Mouse (Mus musculus) intestine, embryonic 14.5 days (tissue): ENCODE measurements at regions not wholly inside any gene's neighbourhood (a gene's known extent, or its start where the extent isn't known, plus 50 kb on each side); places are given as distances from the start of the nearest gene placed in this dataset.
A peak's percentile ranks its signal among the peaks of the same experiment; 100 is the strongest.

Experiments used
- ATAC-seq: fragments of 200-750 bp; cut with Nextera tagmentation; replicated peaks from 2 replicates; pipeline ENCODE4 v1.8.0; 2017; ENCODE audit warnings: low read depth, moderate number of reproducible peaks, moderate TSS enrichment, moderate library complexity; ENCODE audit not compliant: low FRiP score, low TSS enrichment
- DNase-seq: peaks from one replicate; pipeline ENCODE4 v3.0.0-alpha.2; 2018; ENCODE audit warnings: low spot score
- H3K27ac ChIP-seq: fragments of 300-500 bp; sonication (generic); 2 replicates; pipeline ENCODE4 v1.5.1; 2014; ENCODE audit warnings: low read depth, mild to moderate bottlenecking, control low read depth
- H3K27me3 ChIP-seq: fragments of 300-500 bp; sonication (generic); replicated peaks from 2 replicates; pipeline ENCODE4 v1.6.1; 2014; ENCODE audit warnings: low read length, control low read depth; ENCODE audit not compliant: control insufficient read depth, insufficient read depth
- H3K36me3 ChIP-seq: fragments of 300-500 bp; sonication (generic); 2 replicates; pipeline ENCODE4 v1.6.1; 2014; ENCODE audit warnings: low read length, control low read depth; ENCODE audit not compliant: control insufficient read depth, insufficient read depth
- H3K4me1 ChIP-seq: fragments of 300-500 bp; sonication (generic); replicated peaks from 2 replicates; pipeline ENCODE4 v1.6.1; 2014; ENCODE audit warnings: low read length, control low read depth, mixed read lengths; ENCODE audit not compliant: control insufficient read depth, insufficient read depth
- H3K4me2 ChIP-seq: fragments of 300-500 bp; sonication (generic); 2 replicates; pipeline ENCODE4 v1.6.1; 2014; ENCODE audit warnings: low read length
- H3K4me3 ChIP-seq: fragments of 300-500 bp; sonication (generic); 2 replicates; pipeline ENCODE4 v1.5.1; 2014; ENCODE audit warnings: low read depth, low read length, control low read depth, mixed read lengths
- H3K9ac ChIP-seq: fragments of 300-500 bp; sonication (generic); 2 replicates; pipeline ENCODE4 v1.6.1; 2014; ENCODE audit warnings: mild to moderate bottlenecking, low read length
- H3K9me3 ChIP-seq: fragments of 300-500 bp; sonication (generic); 2 replicates; pipeline ENCODE4 v1.6.1; 2016; ENCODE audit warnings: low read length, control low read depth; ENCODE audit not compliant: control insufficient read depth
- WGBS: fragments of 180-500 bp; shearing (Covaris S2); extraction: QIAGEN DNeasy Blood & Tissue Kit; methylation state at CpG from one replicate; pipeline ENCODE4 v1.1.7; 2014; 5-methylcytosine and 5-hydroxymethylcytosine counted together

- Histone ChIP-seq H3K36me3 (no peaks in the 10 kb centered on the region), H3K27ac (no peak overlapping the region), H3K9ac (no peak overlapping the region), H3K4me3 (no peak overlapping the region), H3K9me3 (no peaks in the 10 kb centered on the region), H3K4me2 (no peak overlapping the region), H3K4me1 (no peaks in the 10 kb centered on the region), H3K27me3 (no peaks in the 10 kb centered on the region)
- ATAC-seq, result no peak
- 92% methylated on average over 7 of the region's 7 CpGs for WGBS
- DNase-seq, result no peak
Measured at GRCm38 (mm10) chr2:51033881-51034280, 115.0 kb downstream of the Rnd3 start.

GRCm38 (mm10) chr2:51022479-51022878, 126.4 kb downstream of the Rnd3 start:
- no peak overlapping the region for H3K27ac ChIP-seq
- H3K4me1 ChIP-seq, result no peaks in the 10 kb centered on the region
- no peaks in the 10 kb centered on the region for H3K36me3 ChIP-seq
- no peak overlapping the region for H3K4me3 ChIP-seq
- H3K4me2 ChIP-seq, result no peak overlapping the region
- H3K9ac ChIP-seq, result no peak overlapping the region
- no peaks in the 10 kb centered on the region for H3K27me3 ChIP-seq
- DNase-seq, result no peak
- H3K9me3 ChIP-seq, result no peaks in the 10 kb centered on the region
- no peak for ATAC-seq
- WGBS, result 79% methylated on average over 2 of the region's 2 CpGs

GRCm38 (mm10) chr2:51016129-51016402, 132.8 kb downstream of the Rnd3 start:
- H3K27me3 ChIP-seq, result no peaks in the 10 kb centered on the region
- no peak overlapping the region for H3K27ac ChIP-seq
- DNase-seq (no peak), ATAC-seq (no peak)
- H3K9me3 ChIP-seq, result no peaks in the 10 kb centered on the region
- H3K4me3 ChIP-seq, result no peak overlapping the region
- H3K9ac ChIP-seq, result no peak overlapping the region
- no peak overlapping the region for H3K4me2 ChIP-seq
- 35% methylated on average over 5 of the region's 5 CpGs for WGBS
- peaks cover 10% of the 10 kb centered on the region for H3K4me1 ChIP-seq
- H3K36me3 ChIP-seq, result no peaks in the 10 kb centered on the region

GRCm38 (mm10) chr2:51015360-51016128, 133.4 kb downstream of the Rnd3 start:
- no peak overlapping the region for H3K4me3 ChIP-seq
- H3K9me3 ChIP-seq, result no peaks in the 10 kb centered on the region
- WGBS, result 37% methylated on average over 7 of the region's 7 CpGs
- H3K4me1 ChIP-seq, result peaks cover 10% of the 10 kb centered on the region
- H3K27ac ChIP-seq, result no peak overlapping the region; the same call in 1 of the 2 replicates
- no peak for DNase-seq
- no peak overlapping the region for H3K4me2 ChIP-seq
- ATAC-seq, result 0 out of 2 replicates have a peak, but pooled peaks have one; percentile 23
- H3K9ac ChIP-seq, result no peak overlapping the region
- no peaks in the 10 kb centered on the region for H3K27me3 ChIP-seq
- H3K36me3 ChIP-seq, result no peaks in the 10 kb centered on the region

- no peak overlapping the region for H3K9ac ChIP-seq
- H3K36me3 ChIP-seq, result no peaks in the 10 kb centered on the region
- no peaks in the 10 kb centered on the region for H3K27me3 ChIP-seq
- H3K27ac ChIP-seq, result no peak overlapping the region
- DNase-seq (no peak), ATAC-seq (no peak)
- H3K9me3 ChIP-seq, result no peaks in the 10 kb centered on the region
- H3K4me3 ChIP-seq, result no peak overlapping the region
- no peak overlapping the region for H3K4me2 ChIP-seq
- H3K4me1 ChIP-seq, result peaks cover 10% of the 10 kb centered on the region
Measured at GRCm38 (mm10) chr2:51014232-51014631, 134.7 kb downstream of the Rnd3 start.

GRCm38 (mm10) chr2:51013090-51013489, 135.8 kb downstream of the Rnd3 start:
- peaks cover 10% of the 10 kb centered on the region for H3K4me1 ChIP-seq

GRCm38 (mm10) chr2:51008251-51008533, 140.7 kb downstream of the Rnd3 start:
- Histone ChIP-seq H3K27ac (no peak overlapping the region), H3K9ac (no peak overlapping the region), H3K36me3 (no peaks in the 10 kb centered on the region), H3K4me2 (no peak overlapping the region), H3K4me3 (no peak overlapping the region), H3K4me1 (no peaks in the 10 kb centered on the region), H3K27me3 (no peaks in the 10 kb centered on the region), H3K9me3 (no peaks in the 10 kb centered on the region)
- ATAC-seq (0 out of 2 replicates have a peak, but pooled peaks have one; percentile 23), DNase-seq (no peak)
- 63% methylated on average over 2 of the region's 2 CpGs for WGBS

More at GRCm38 (mm10) chr2:51013090-51013489, 135.8 kb downstream of the Rnd3 start:
- ATAC-seq (no peak), DNase-seq (no peak)
- Histone ChIP-seq H3K9me3 (no peaks in the 10 kb centered on the region), H3K36me3 (no peaks in the 10 kb centered on the region), H3K9ac (no peak overlapping the region), H3K27me3 (no peaks in the 10 kb centered on the region), H3K4me3 (no peak overlapping the region), H3K27ac (no peak overlapping the region), H3K4me2 (no peak overlapping the region)
- 64% methylated on average over 2 of the region's 2 CpGs for WGBS

GRCm38 (mm10) chr2:51007409-51008250, 141.3 kb downstream of the Rnd3 start:
- WGBS, result 57% methylated on average over 11 of the region's 11 CpGs
- H3K36me3 ChIP-seq, result no peaks in the 10 kb centered on the region
- no peak for ATAC-seq

GRCm38 (mm10) chr2:51006818-51007217, 142.1 kb downstream of the Rnd3 start:
- Histone ChIP-seq H3K9ac (no peak overlapping the region), H3K4me2 (no peak overlapping the region)

More at GRCm38 (mm10) chr2:51007409-51008250, 141.3 kb downstream of the Rnd3 start:
- H3K4me3 ChIP-seq, result no peak overlapping the region
- no peak for DNase-seq
- no peaks in the 10 kb centered on the region for H3K4me1 ChIP-seq
- H3K27me3 ChIP-seq, result no peaks in the 10 kb centered on the region
- no peak overlapping the region for H3K9ac ChIP-seq
- H3K27ac ChIP-seq, result no peak overlapping the region
- no peak overlapping the region for H3K4me2 ChIP-seq
- H3K9me3 ChIP-seq, result no peaks in the 10 kb centered on the region

More at GRCm38 (mm10) chr2:51006818-51007217, 142.1 kb downstream of the Rnd3 start:
- no peak overlapping the region for H3K4me3 ChIP-seq
- no peaks in the 10 kb centered on the region for H3K4me1 ChIP-seq
- 74% methylated on average over 3 of the region's 3 CpGs for WGBS
- H3K36me3 ChIP-seq, result no peaks in the 10 kb centered on the region
- ATAC-seq, result no peak
- no peak for DNase-seq
- H3K9me3 ChIP-seq, result no peaks in the 10 kb centered on the region
- no peak overlapping the region for H3K27ac ChIP-seq
- no peaks in the 10 kb centered on the region for H3K27me3 ChIP-seq
